Mouse (Mus musculus) hindbrain, postnatal 0 days (tissue): ENCODE results near the gene Vps8. TPM values are rescaled to one million over a fixed set of nuclear protein-coding genes. Genes with fewer than 3 reads are reported as not detected.

Source experiments
- ATAC-seq: fragments of 200-750 bp; cut with Nextera tagmentation; 2 replicates; pipeline ENCODE4 v1.8.0; 2017; ENCODE audit warnings: mild to moderate bottlenecking, moderate TSS enrichment, moderate library complexity
- DNase-seq: peaks from one replicate; pipeline ENCODE4 v3.0.0-alpha.2; 2015; ENCODE audit warnings: low spot score
- H3K27ac ChIP-seq: fragments of 300-500 bp; sonication (generic); 2 replicates; pipeline ENCODE4 v1.5.1; 2014; ENCODE audit warnings: mild to moderate bottlenecking
- H3K27me3 ChIP-seq: fragments of 300-500 bp; sonication (generic); 2 replicates; pipeline ENCODE4 v1.6.1; 2014; ENCODE audit warnings: low read length, mixed read lengths; ENCODE audit not compliant: insufficient read depth
- H3K36me3 ChIP-seq: fragments of 300-500 bp; sonication (generic); 2 replicates; pipeline ENCODE4 v1.6.1; 2014; ENCODE audit warnings: low read length, mixed read lengths; ENCODE audit not compliant: insufficient read depth
- H3K4me1 ChIP-seq: fragments of 300-500 bp; sonication (generic); 2 replicates; pipeline ENCODE4 v1.6.1; 2014; ENCODE audit warnings: antibody characterized with exemption, low read length, mixed read lengths; ENCODE audit not compliant: insufficient read depth
- H3K4me2 ChIP-seq: fragments of 300-500 bp; sonication (generic); 2 replicates; pipeline ENCODE4 v1.6.1; 2014; ENCODE audit warnings: low read depth, mild to moderate bottlenecking, low read length, moderate library complexity, mixed read lengths
- H3K4me3 ChIP-seq: fragments of 300-500 bp; sonication (generic); 2 replicates; pipeline ENCODE4 v1.5.1; 2014; ENCODE audit warnings: low read length
- H3K9ac ChIP-seq: fragments of 300-500 bp; sonication (generic); replicated peaks from 2 replicates; pipeline ENCODE4 v1.6.1; 2014; ENCODE audit warnings: mild to moderate bottlenecking, low read length, moderate library complexity, mixed read lengths
- H3K9me3 ChIP-seq: fragments of 300-500 bp; sonication (generic); 2 replicates; pipeline ENCODE4 v1.6.1; 2016; ENCODE audit warnings: low read length, mixed read lengths
- CTCF ChIP-seq: IDR thresholded peaks from 2 replicates; pipeline ENCODE4 v1.5.1; 2016; ENCODE audit warnings: antibody characterized with exemption, control low read depth, low read depth
- WGBS: fragments of 180-500 bp; shearing (Covaris S2); extraction: QIAGEN DNeasy Blood & Tissue Kit; methylation state at CpG from one replicate; pipeline ENCODE4 v1.1.7; 2014; 5-methylcytosine and 5-hydroxymethylcytosine counted together
- polyA plus RNA-seq: library from polyadenylated mRNA; unstranded; fragments of >200 nt; fragmentation: Nextera tagmentation; extraction: Ambion mirVana; gene quantifications from 2 replicates; pipeline ENCODE4 v1.2.1, GENCODE M21; 2015
- total RNA-seq: library from RNA; depleted of rRNA; stranded (reverse); fragments of >200 nt; gene quantifications from 2 replicates; pipeline ENCODE4 v1.2.3, GENCODE M21; 2014; rRNA removed

The Vps8 gene
- total and polyA plus RNA-seq, 2 experiments from 2014 or later, result 21.2 to 39.9 TPM

GRCm38 (mm10) chr16:21676791-21677190 is 253.9 kb downstream of the Vps8 start:
- TF ChIP-seq CTCF, result no peak
- Histone ChIP-seq H3K27ac (no peak overlapping the region), H3K4me1 (no peaks in the 10 kb centered on the region), H3K4me2 (no peak overlapping the region), H3K9me3 (no peaks in the 10 kb centered on the region), H3K4me3 (no peak overlapping the region), H3K9ac (no peak overlapping the region), H3K36me3 (peaks cover 16% of the 10 kb centered on the region), H3K27me3 (no peaks in the 10 kb centered on the region)
- DNase-seq, result no peak
- no peak for ATAC-seq
- 79% methylated on average over 7 of the region's 7 CpGs for WGBS

GRCm38 (mm10) chr16:21687406-21687805 is 264.5 kb downstream of the Vps8 start:
- no peaks in the 10 kb centered on the region for H3K27me3 ChIP-seq
- ATAC-seq (no peak), DNase-seq (no peak)
- H3K4me2 ChIP-seq, result no peak overlapping the region
- no peak for TF ChIP-seq CTCF
- H3K9ac ChIP-seq, result no peak overlapping the region
- WGBS, result 91% methylated on average over 5 of the region's 5 CpGs
- H3K27ac ChIP-seq, result no peak overlapping the region
- H3K36me3 ChIP-seq, result no peaks in the 10 kb centered on the region; the same call in 1 of the 2 replicates
- H3K4me3 ChIP-seq, result no peak overlapping the region
- peaks cover 18% of the 10 kb centered on the region for H3K4me1 ChIP-seq
- H3K9me3 ChIP-seq, result no peaks in the 10 kb centered on the region

- Histone ChIP-seq H3K9ac (no peak overlapping the region), H3K4me2 (no peak overlapping the region), H3K27me3 (no peaks in the 10 kb centered on the region), H3K4me1 (peaks cover 25% of the 10 kb centered on the region), H3K4me3 (no peak overlapping the region), H3K9me3 (no peaks in the 10 kb centered on the region), H3K36me3 (no peaks in the 10 kb centered on the region; the same call in 1 of the 2 replicates), H3K27ac (no peak overlapping the region)
- DNase-seq (no peak), ATAC-seq (no peak)
- no peak for TF ChIP-seq CTCF
- WGBS, result 90% methylated on average over 5 of the region's 5 CpGs
These were observed 266.2 kb downstream of the Vps8 start for GRCm38 (mm10) chr16:21689141-21689540.

GRCm38 (mm10) chr16:21690216-21690755 is 267.4 kb downstream of the Vps8 start:
- ATAC-seq (no peak), DNase-seq (no peak)
- WGBS, result 41% methylated on average over 5 of the region's 5 CpGs
- Histone ChIP-seq H3K9ac (no peak overlapping the region), H3K4me3 (no peak overlapping the region), H3K36me3 (no peaks in the 10 kb centered on the region; the same call in 1 of the 2 replicates), H3K4me1 (peaks cover 26% of the 10 kb centered on the region), H3K9me3 (no peaks in the 10 kb centered on the region), H3K4me2 (peak overlapping the region; percentile 16; the same call in 1 of the 2 replicates), H3K27me3 (no peaks in the 10 kb centered on the region), H3K27ac (no peak overlapping the region)
- TF ChIP-seq CTCF, result no peak

- no peaks in the 10 kb centered on the region for H3K9me3 ChIP-seq
- no peaks in the 10 kb centered on the region for H3K36me3 ChIP-seq
- H3K9ac ChIP-seq, result peak overlapping the region; percentile 95
- peaks cover 29% of the 10 kb centered on the region for H3K4me1 ChIP-seq
- H3K4me3 ChIP-seq, result peak overlapping the region; percentile 93
- under 1% methylated on average over 40 of the region's 45 CpGs for WGBS
- peak overlapping the region; percentile 99 for H3K27ac ChIP-seq
- TF ChIP-seq CTCF, result 0 out of 2 replicates have a peak, but pooled peaks have one; percentile 6
- DNase-seq, result peak; percentile 75
- H3K27me3 ChIP-seq, result no peaks in the 10 kb centered on the region
- peak; percentile 70 for ATAC-seq
- peak overlapping the region; percentile 96 for H3K4me2 ChIP-seq
These were observed 271.1 kb downstream of the Vps8 start for GRCm38 (mm10) chr16:21693981-21694462.

Other genes starting within 250 kb of the Vps8 start
- 21.4 and 22.3 TPM in 2 replicates for gene Ephb3, start 218.4 kb upstream of the Vps8 start, total RNA-seq
- gene Ephb3, start 218.4 kb upstream of the Vps8 start, polyA plus RNA-seq, result 8.3 and 8.6 TPM in 2 replicates